Mouse (Mus musculus): Measurements from ENCODE around the gene Gm11111. TPM values are rescaled to one million over a fixed set of nuclear protein-coding genes. Genes with fewer than 3 reads are reported as not detected.
"Not testable (repeated sequence)": the region's sequence is repeated elsewhere in the genome, so short reads cannot be mapped to it uniquely, and the experiment has no call there.

The Gm11111 gene
- polyA plus RNA-seq, 1 experiment from 2014 or later, result not detected

GRCm38 (mm10) chr5:98574711-98575470 lies 22.4 kb downstream of the Gm11111 start:
- no peak overlapping the region for H3K9ac ChIP-seq (ENCODE audit: low read depth, low read length)
- 70% methylated on average over 12 of the region's 12 CpGs for WGBS
- ATAC-seq (replicated peaks; ENCODE audit: low FRiP score), result no peak
- H3K27me3 ChIP-seq (replicated peaks; ENCODE audit: control insufficient read depth, insufficient read depth, low read length), result no peaks in the 10 kb centered on the region
- no peaks in the 10 kb centered on the region for H3K36me3 ChIP-seq (ENCODE audit: control insufficient read depth, insufficient read depth, low read length)
- DNase-seq (ENCODE audit: low spot score), result no peak
- no peak overlapping the region for H3K4me2 ChIP-seq
- no peak overlapping the region for H3K4me3 ChIP-seq (ENCODE audit: low read depth, low read length)
- H3K4me1 ChIP-seq (replicated peaks; ENCODE audit: control insufficient read depth, insufficient read depth, low read length), result no peaks in the 10 kb centered on the region
- H3K9me3 ChIP-seq (ENCODE audit: control insufficient read depth, low read length), result no peaks in the 10 kb centered on the region
- H3K27ac ChIP-seq (ENCODE audit: low read depth, low read length), result no peak overlapping the region

- Histone ChIP-seq H3K27me3 (replicated peaks; ENCODE audit: control insufficient read depth, insufficient read depth, low read length) (no peaks in the 10 kb centered on the region), H3K27ac (ENCODE audit: low read depth, low read length) (no peak overlapping the region), H3K9me3 (ENCODE audit: control insufficient read depth, low read length) (no peaks in the 10 kb centered on the region), H3K4me2 (no peak overlapping the region), H3K36me3 (ENCODE audit: control insufficient read depth, insufficient read depth, low read length) (no peaks in the 10 kb centered on the region), H3K4me3 (ENCODE audit: low read depth, low read length) (no peak overlapping the region), H3K4me1 (replicated peaks; ENCODE audit: control insufficient read depth, insufficient read depth, low read length) (no peaks in the 10 kb centered on the region), H3K9ac (ENCODE audit: low read depth, low read length) (no peak overlapping the region)
- DNase-seq (ENCODE audit: low spot score) (no peak), ATAC-seq (replicated peaks; ENCODE audit: low FRiP score) (no peak)
- WGBS, result 74% methylated on average over 4 of the region's 4 CpGs
Observed at GRCm38 (mm10) chr5:98575471-98575834, 23.0 kb downstream of the Gm11111 start.

GRCm38 (mm10) chr5:98576538-98576937 lies 24.0 kb downstream of the Gm11111 start:
- not testable (repeated sequence) for H3K4me1 ChIP-seq (replicated peaks; ENCODE audit: control insufficient read depth, insufficient read depth, low read length); H3K27ac ChIP-seq (ENCODE audit: low read depth, low read length); H3K36me3 ChIP-seq (ENCODE audit: control insufficient read depth, insufficient read depth, low read length); H3K9ac ChIP-seq (ENCODE audit: low read depth, low read length); H3K9me3 ChIP-seq (ENCODE audit: control insufficient read depth, low read length); H3K4me3 ChIP-seq (ENCODE audit: low read depth, low read length); DNase-seq (ENCODE audit: low spot score); H3K27me3 ChIP-seq (replicated peaks; ENCODE audit: control insufficient read depth, insufficient read depth, low read length); ATAC-seq (replicated peaks; ENCODE audit: low FRiP score); H3K4me2 ChIP-seq
- WGBS, result 78% methylated on average over 6 of the region's 6 CpGs

GRCm38 (mm10) chr5:98578398-98578797 lies 25.9 kb downstream of the Gm11111 start:
- 43% methylated on average over 2 of the region's 2 CpGs for WGBS
- H3K9ac ChIP-seq (ENCODE audit: low read depth, low read length), result no peak overlapping the region

GRCm38 (mm10) chr5:98580811-98581210 lies 28.3 kb downstream of the Gm11111 start:
- H3K27ac ChIP-seq (ENCODE audit: low read depth, low read length), result no peak overlapping the region
- H3K4me1 ChIP-seq (replicated peaks; ENCODE audit: control insufficient read depth, insufficient read depth, low read length), result no peaks in the 10 kb centered on the region
- 61% methylated on average over 5 of the region's 5 CpGs for WGBS
- no peaks in the 10 kb centered on the region for H3K27me3 ChIP-seq (replicated peaks; ENCODE audit: control insufficient read depth, insufficient read depth, low read length)
- H3K9ac ChIP-seq (ENCODE audit: low read depth, low read length), result no peak overlapping the region
- no peak for ATAC-seq (replicated peaks; ENCODE audit: low FRiP score)
- no peaks in the 10 kb centered on the region for H3K9me3 ChIP-seq (ENCODE audit: control insufficient read depth, low read length)
- H3K4me2 ChIP-seq, result no peak overlapping the region
- no peak for DNase-seq (ENCODE audit: low spot score)
- no peak overlapping the region for H3K4me3 ChIP-seq (ENCODE audit: low read depth, low read length)
- no peaks in the 10 kb centered on the region for H3K36me3 ChIP-seq (ENCODE audit: control insufficient read depth, insufficient read depth, low read length)

More at GRCm38 (mm10) chr5:98578398-98578797, 25.9 kb downstream of the Gm11111 start:
- no peaks in the 10 kb centered on the region for H3K27me3 ChIP-seq (replicated peaks; ENCODE audit: control insufficient read depth, insufficient read depth, low read length)
- no peak overlapping the region for H3K27ac ChIP-seq (ENCODE audit: low read depth, low read length)
- H3K4me3 ChIP-seq (ENCODE audit: low read depth, low read length), result no peak overlapping the region
- DNase-seq (ENCODE audit: low spot score), result no peak
- no peak for ATAC-seq (replicated peaks; ENCODE audit: low FRiP score)
- no peaks in the 10 kb centered on the region for H3K4me1 ChIP-seq (replicated peaks; ENCODE audit: control insufficient read depth, insufficient read depth, low read length)
- H3K36me3 ChIP-seq (ENCODE audit: control insufficient read depth, insufficient read depth, low read length), result no peaks in the 10 kb centered on the region
- H3K4me2 ChIP-seq, result no peak overlapping the region
- no peaks in the 10 kb centered on the region for H3K9me3 ChIP-seq (ENCODE audit: control insufficient read depth, low read length)

- no peak overlapping the region for H3K27ac ChIP-seq (ENCODE audit: low read depth, low read length)
- H3K9ac ChIP-seq (ENCODE audit: low read depth, low read length), result no peak overlapping the region
- ATAC-seq (replicated peaks; ENCODE audit: low FRiP score) (no peak), DNase-seq (ENCODE audit: low spot score) (no peak)
- H3K27me3 ChIP-seq (replicated peaks; ENCODE audit: control insufficient read depth, insufficient read depth, low read length), result no peaks in the 10 kb centered on the region
- 80% methylated on average over 3 of the region's 3 CpGs for WGBS
- H3K4me3 ChIP-seq (ENCODE audit: low read depth, low read length), result no peak overlapping the region
- no peaks in the 10 kb centered on the region for H3K4me1 ChIP-seq (replicated peaks; ENCODE audit: control insufficient read depth, insufficient read depth, low read length)
- H3K36me3 ChIP-seq (ENCODE audit: control insufficient read depth, insufficient read depth, low read length), result no peaks in the 10 kb centered on the region
- H3K4me2 ChIP-seq, result no peak overlapping the region
- H3K9me3 ChIP-seq (ENCODE audit: control insufficient read depth, low read length), result no peaks in the 10 kb centered on the region
Observed at GRCm38 (mm10) chr5:98582051-98582450, 29.6 kb downstream of the Gm11111 start.

GRCm38 (mm10) chr5:98585915-98586314 lies 33.4 kb downstream of the Gm11111 start:
- Histone ChIP-seq H3K27ac (ENCODE audit: low read depth, low read length) (no peak overlapping the region), H3K4me2 (no peak overlapping the region), H3K36me3 (ENCODE audit: control insufficient read depth, insufficient read depth, low read length) (no peaks in the 10 kb centered on the region), H3K9ac (ENCODE audit: low read depth, low read length) (no peak overlapping the region), H3K4me1 (replicated peaks; ENCODE audit: control insufficient read depth, insufficient read depth, low read length) (no peaks in the 10 kb centered on the region), H3K9me3 (ENCODE audit: control insufficient read depth, low read length) (no peaks in the 10 kb centered on the region), H3K27me3 (replicated peaks; ENCODE audit: control insufficient read depth, insufficient read depth, low read length) (no peaks in the 10 kb centered on the region), H3K4me3 (ENCODE audit: low read depth, low read length) (no peak overlapping the region)
- ATAC-seq (replicated peaks; ENCODE audit: low FRiP score) (no peak), DNase-seq (ENCODE audit: low spot score) (no peak)

Other genes starting within 250 kb of the Gm11111 start
- gene Cfap299, start 223.4 kb upstream of the Gm11111 start, polyA plus RNA-seq (2014; fragmentation: Nextera tagmentation; extraction: Ambion mirVana), result 0.70 TPM in 1 of 2 replicates, not detected in the other

All from liver, embryonic 11.5 days (tissue).